Mouse (Mus musculus) monocyte, adult 2 months (primary cell): ENCODE measurements around the gene Rapgef4.

Experiments
- DNase-seq, 2 experiments: peaks; one replicate each; pipeline ENCODE4 v3.0.0; 2022; ENCODE audit warnings: low spot score in 2 of 2, low read depth in 1 of 2

Rapgef4 gene

DNA sequence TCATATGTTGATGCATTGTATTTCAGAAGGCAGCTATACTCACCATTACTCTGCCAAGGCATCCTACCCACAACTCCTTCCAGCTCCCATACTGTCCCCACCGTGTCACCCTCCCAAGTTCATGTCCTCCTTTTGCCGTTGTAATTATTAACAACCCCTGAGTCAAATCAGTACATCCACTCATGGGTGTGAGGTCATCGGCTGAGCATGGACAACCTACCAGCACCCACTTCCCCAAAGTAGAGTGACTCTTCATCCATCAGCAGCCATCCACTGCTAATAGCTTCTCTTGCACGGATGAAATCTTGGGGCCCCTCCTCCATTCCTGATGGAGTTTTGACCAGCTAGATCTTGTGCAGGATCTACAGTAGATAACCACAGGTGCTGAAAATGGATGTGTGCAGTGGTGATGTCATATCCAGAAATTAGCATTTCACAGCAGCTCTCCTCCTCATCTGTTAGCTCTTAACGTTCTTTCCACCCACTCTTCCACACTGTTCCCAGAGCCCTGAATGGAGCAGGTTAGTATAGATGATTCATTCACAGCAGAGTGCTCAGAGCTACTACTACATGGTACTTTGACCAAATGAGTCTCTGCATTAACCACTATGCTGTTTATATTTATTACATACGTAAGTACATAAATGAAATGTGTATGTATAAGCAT lies 281.9 kb downstream of the Rapgef4 start:
- no peak for DNase-seq

DNA sequence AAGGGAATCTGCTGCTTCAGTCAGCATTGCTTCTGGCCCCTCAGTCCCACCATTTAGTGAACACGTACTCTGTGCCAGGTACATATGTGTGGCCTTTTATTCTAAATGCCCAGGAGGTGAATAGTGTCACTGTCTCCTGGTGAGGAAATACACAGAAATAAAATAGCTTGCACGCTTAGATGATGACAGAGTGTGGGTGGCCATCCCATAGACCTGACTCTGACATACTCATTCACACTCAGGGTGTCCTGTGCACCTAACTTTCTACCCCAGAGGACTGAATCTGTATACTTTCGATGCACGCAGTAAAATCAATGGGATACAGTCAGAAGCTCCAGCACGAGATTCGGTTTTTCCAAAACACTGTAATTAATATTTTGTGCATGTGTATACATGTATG lies 286.4 kb downstream of the Rapgef4 start:
- DNase-seq = no peak

DNA sequence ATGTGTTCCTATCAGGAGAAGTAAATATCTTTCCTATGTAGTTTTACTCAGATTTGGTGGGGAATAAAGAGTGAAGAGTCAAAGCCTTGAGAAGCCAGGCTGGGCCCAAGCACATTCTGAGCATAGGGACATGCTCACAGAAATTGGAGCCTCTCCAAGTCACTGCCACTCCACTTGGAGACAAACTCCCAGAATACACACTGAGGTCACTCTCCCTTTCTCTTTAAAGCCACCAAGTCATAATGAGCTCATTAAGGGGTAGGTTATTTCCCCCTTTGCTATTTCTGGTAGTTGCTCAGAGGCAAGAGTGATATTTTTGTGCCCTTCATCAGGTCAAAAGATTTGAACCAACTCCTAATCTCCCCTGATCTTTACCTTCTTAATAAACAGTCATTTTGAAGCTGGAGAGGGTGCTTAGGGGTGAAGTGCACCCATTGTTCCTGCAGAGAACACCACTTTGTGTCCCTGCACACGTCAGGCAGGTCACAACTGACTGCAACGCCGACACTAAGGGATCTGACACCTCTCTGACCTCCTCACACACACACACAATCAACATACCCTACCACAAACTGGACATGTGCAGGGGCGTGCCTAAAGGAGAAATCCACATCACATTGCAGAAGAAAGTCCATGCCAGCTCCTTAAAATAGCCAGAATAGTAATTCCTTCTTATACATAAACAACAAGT lies 288.8 kb downstream of the Rapgef4 start:
- no peak for DNase-seq

DNA sequence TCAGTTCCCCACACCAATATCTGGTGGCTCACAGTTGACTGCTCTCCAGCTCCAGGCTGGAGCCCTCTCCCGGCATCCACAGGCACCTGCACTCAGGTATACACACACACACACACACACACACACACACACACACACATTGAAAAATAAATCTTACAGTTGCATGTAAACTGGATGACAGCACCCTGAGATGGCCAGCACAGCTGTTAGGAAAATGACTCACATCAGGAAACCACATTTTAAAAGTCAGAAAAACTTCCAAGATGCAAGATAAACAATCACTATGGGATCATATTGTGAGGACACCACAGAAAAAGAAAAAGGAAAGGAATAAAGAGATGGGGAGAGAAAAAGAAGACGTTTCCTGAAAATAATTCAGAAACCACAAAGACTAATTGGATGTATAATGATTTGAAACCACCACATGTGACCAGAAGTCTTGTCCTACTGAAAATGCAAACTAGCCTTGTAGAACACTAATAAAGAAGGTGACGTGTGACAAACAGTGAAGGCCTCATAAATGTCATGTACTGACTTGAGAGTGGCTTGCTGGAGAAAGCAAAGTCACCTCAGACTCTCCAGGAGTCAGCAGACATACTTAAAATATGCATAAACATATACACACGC lies 297.3 kb downstream of the Rapgef4 start:
- DNase-seq = no peak

DNA sequence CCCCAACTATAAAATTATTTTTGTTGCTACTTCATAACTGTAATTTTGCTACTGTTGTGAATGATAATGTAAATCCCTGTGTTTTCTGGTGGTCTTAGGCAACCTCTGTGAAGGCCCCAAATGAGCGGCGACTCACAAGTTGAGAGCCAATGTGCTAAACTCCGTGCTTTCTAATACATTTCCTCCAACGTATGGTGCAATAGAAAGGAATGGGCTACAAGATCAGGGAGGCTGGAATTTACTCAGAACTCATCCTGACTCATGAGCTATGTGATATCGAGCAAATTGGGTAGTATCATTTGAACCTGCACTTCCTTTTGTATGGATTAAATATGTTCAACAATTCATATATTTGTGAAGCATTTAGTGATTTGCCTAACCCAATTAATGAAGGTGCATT lies 299.5 kb downstream of the Rapgef4 start:
- DNase-seq = no peak

DNA sequence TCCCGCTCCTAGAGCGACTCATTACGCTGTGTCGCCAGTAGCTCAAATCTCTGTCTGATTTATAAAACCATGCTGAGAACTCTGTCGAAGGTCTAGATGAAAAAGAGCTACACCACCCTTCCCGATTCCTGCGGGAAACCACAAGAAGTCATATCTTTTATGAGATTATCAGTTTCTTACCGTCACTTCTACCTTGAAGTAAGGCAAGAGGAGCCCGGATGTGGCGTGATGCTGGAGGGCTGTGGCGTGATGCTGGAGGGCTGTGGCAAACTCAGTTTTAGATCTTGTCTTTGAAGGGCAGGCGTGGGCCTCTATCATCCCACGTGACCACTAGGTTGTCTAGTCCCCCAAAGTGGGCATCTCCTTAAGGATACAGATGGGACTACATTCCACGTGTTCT lies 300.9 kb downstream of the Rapgef4 start:
- DNase-seq = no peak

DNA sequence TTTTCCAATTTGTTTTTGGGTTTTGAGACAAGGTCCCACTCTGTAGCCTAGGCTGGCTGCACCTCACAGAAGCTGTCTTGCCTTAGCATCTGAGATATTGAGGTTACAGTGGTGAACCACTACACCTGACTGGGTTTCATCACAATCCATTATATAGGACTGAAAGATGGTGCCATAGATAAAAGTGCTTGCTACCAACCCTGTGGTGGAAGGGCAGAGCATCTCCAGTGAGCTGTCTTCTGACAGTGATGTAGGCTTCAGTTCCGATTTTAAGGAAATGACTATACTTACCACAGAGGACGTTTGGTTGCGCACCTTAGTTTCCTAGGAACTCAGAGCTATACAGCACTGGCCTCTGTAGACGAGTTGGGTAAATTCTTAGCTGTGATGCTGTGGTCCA lies 301.7 kb downstream of the Rapgef4 start:
- no peak for DNase-seq

DNA sequence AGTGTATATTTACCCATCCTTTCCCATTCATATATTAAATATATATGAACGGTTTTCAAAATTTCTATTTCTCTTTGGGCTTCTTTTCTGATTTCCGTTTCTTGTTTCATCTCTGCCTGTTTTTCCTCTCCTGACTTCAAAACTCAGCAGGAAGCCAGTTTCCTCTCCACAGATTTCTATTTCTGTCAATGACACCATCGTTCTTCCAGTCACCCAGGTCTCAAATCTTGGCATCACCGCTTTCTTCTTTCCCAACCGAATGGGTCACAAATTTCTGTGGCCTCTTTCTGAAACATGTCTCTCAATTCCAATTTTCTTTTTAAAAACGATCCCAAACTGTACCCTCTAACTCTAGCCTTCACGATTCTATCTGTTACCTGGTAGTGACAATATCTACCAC lies 303.6 kb downstream of the Rapgef4 start:
- no peak for DNase-seq

DNA sequence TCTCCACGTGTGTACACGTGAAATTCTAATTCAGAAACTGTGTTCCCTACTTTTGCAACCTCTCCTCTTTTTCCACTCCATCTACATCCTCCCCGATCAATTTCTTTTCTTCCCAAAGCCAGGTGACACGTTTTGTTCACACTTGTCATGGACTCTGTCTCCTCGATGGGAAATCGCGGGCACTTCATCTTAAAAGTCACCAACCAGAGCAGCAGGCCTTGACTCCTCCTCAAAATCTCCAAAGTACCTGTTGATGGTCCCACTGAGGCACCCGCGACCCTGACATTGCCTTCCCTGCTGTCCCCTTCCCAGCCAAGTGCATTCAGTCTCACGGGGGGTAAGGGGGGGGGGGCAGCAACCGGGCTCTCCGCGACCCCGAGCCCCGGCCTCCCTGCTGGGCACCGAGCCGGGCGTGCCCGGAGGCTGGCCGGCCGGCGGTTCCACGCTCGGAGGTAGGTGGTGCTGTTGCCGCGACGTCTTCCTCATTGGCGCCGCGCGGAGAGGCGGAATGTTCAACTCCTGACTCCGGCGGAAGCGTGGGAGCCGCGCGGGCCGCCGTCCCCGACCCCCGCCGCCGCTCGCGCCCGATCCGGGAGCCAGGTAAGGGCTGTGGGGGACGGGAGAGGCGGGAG lies 304.3 kb downstream of the Rapgef4 start, which contains the start of gene Map3k20:
Gene Map3k20 (plus strand): TSS at position 382 of the 632 bp plus-strand sequence.
- peak; percentile 37 to 58 for DNase-seq

DNA sequence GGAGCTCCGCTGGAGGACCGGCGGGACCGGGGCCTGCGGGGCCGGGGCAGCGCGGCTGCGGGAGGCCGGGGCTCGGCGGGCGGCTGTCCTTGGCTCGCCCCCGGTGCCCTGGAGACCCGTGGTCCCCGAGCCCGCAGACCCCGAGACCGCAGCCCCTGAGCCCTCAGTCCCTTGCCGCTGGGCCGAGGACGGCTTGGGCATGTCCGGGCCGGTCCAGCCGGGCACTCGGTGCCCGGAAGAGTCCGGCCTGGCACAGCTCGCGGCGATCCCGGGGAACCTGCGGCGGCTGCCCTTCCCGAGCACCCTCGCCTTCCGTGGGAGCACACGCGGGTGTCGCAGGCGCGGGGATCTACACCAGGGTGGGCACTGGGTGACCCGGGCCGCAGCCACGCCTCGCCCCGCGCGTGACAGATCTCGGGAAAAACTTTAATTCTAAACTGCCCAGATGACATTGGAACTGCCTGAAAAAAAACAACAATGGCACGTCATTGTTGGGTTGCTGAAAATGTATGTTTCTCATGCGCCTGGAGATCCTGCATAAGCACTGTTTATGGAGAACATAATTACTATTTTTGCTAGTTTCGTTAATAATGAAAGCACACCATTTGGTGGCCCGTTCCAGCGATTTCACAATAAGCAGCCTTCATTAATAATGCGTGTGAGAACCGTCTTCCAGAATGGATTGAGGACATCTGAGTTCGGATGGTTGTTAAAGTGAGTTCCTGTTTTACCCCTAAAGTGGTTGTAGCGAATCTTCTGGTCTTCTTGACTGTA lies 305.0 kb downstream of the Rapgef4 start:
- DNase-seq = peak in 1 of 2 experiments; percentile 23

DNA sequence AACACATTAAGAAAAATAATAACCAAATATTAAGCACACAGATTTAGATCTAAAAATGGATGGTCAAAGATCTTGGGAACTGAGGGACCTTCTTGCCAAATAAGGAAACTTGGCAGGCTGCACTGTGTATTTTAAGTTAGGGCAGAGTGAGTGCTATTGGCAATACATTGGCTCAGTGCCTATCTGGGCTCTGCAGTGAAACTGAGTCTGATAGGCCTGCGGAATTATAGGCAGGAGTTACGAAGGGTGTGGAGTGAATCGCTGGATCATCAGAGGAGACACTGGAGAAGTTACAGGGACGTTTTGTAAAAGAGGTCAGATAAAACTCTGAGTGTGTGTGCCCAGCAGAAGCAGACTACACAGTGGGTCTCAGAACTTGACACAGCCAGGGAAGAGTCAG lies 306.1 kb downstream of the Rapgef4 start:
- DNase-seq = no peak

DNA sequence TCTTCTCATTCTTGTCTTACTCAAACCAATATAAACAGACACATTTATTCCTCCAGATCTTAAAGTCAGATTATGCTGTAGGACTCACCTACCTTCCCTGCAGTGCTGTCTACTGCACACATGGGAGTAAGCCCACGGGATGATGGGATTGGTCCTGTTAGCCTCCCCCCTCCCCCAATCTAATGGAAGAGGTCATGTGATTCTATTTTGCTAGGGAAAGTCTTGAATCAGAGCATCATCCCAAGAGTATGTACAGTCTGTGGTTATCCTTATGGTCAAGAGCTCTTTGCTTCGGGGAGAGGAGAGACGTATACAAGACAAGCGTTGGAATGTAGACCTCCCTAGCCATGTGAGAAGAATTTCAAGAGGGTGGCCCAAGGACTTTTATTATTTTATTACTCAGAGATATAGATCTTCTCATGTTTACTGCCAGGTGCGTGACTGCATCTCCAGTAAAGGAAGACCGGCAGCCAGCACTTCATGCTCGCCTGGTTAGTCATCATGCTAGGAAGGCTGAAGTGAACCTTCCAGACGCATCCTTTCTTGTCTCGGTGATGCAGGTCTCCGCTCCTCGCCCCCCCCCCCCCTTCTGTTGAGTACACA lies 308.0 kb downstream of the Rapgef4 start:
- no peak for DNase-seq

DNA sequence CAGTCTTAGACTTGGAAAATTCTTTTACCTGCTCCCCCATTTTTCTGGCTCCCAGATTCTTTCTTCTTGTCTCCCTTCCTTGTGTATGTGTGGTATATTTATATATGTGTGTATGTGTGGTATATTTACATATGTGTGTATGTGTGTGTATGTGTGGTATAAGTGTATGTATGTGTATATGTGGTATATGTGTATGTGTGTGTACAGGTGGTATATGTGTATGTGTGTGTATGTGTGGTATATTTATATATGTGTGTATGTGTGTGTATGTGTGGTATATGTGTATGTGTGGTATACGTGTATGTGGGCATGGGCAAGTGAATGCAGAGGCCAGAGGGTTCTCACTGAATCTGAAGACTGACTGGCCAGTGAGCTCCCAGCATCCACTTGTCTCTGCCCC lies 310.1 kb downstream of the Rapgef4 start:
- no peak for DNase-seq

DNA sequence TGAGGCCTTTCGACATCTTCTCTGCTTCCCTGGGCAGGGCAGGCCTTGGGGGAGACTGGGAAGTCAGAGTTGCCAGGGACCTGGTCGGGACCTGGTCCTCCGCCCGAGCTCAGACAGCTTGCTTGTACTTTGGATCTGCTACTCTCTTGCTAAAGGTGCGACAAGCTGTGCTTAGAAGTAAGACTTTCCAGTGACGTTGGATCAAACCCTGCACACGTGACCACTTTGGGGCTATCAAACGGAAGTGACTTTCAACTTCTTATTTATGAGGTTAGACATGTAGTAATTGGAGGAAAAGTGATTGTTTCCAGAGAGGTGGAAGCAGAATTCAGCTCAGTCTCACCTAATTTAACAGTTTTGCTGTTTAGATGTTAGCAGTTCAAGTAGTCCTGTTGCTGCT lies 311.5 kb downstream of the Rapgef4 start:
- no peak for DNase-seq

DNA sequence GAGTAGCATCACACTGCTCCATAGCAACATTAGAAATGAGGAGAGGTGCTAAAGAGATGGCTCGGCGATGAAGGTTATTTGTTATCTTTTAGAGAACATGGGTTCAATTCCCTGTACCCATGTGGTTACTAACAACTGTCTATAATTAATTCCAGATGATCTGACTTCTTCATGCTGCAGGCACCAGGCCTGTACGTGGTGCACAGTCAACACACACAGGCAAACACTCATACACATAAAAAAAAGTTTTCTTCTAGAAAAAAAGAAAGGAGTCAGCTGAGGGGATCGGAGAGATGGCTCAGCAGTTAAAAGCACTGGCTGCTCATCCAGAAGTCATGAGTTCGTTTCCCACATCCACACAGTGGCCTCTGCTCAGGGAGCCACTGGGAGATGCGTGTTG lies 314.0 kb downstream of the Rapgef4 start:
- DNase-seq = no peak

DNA sequence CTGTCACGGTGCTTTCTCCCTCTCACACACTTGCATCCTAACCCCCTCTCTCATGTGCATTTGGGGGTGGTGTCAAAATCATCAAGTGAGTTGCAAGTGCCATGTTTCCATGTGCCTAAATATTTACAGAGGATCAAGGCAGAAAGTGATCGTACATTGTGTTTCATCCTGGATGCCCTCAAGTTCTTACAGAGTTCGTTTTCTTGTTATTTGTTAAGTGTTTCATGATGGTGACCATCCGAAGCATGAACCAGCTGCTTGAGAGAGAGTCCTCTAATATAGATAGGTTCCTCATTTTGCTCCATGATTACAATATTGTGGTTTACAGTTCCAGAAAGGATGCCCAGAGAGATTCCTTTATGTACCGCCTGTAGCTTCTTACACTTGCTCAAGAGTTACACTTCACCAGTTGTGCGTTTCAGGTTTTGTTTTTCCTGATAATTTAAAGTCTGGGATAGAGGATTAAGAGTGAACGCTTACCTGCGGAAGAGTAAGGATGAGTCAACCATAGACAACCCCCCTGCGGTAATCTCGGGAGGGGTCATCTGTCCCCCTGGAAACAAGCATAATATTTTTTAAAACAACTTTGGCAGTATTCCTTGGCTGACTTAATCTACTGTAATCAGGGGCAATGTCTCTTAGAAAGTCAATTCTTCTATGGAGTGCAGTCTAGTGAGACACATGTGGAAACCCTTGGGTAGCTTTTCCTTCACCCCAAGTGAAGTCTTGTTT lies 316.1 kb downstream of the Rapgef4 start:
- DNase-seq = no peak

DNA sequence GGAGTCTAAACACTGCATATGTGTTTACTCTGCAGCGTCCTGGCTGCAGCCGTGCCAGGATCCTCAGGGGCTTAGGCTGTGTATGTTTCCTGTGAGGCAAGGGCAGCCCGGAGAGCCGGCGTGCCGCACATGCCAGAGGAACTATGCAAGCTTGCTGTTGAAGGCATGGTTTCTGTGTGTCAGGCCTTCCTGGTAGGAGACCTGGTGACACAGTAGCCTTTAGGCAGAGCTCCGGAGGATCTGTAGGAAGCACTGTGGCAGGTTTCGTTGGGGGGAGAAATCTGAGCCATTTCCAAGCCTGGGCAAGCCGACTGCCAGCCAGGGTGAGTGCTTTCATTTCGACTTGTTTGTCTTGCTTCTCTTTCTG lies 316.7 kb downstream of the Rapgef4 start:
- no peak for DNase-seq

DNA sequence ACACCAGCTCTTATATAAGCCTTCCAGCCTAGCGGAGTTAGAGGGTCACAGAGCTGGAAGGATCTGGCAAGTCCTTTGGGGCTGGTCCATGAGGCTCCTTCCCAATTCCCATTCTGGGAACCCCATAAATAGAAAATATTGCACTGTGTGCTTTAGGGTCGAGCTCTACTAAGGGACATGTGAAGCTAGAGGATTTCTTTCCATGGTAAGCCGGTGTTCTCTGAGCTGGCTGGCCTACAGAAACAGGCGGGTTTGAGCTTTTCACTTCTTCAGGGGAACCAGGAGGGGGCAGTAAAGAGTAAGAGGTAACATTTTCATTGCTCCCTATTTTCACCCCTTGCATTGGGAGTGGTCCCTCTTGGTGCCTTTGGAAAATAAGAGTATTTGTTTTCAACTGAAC lies 317.4 kb downstream of the Rapgef4 start:
- DNase-seq = no peak

DNA sequence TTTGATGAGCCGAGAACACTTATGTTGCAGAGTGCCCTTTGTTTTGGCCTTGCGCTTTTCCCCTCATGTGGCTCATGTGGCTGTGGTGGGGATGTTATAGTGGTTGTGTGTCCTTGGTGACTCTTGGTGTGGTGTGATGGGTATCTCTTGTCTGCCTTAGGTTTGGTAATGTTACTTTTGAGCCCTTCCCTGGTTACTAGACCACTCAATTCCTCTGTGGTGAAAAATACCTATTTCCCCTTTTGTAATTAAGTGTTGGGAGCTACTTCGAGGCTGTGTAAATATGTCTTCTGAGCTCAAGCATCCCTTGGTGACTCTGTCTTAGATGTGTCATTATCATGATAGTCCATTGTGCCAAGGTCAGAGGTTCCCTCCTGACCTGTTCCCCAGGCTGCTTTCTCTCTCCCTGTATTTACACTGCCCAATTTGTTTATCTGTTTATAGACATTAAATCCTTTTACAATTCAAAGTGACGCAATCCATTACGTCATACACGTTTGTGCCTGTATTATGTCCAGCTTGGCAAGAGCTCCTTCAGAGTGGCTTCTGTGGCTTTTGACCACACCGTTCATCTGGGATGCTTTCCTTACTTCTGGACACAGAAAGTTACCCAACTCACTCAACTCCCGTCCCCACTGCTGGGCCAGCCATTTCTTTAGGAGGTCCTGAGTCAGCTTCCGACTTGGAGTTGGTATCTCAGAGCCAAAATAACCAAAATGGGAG lies 320.3 kb downstream of the Rapgef4 start:
- DNase-seq = no peak

DNA sequence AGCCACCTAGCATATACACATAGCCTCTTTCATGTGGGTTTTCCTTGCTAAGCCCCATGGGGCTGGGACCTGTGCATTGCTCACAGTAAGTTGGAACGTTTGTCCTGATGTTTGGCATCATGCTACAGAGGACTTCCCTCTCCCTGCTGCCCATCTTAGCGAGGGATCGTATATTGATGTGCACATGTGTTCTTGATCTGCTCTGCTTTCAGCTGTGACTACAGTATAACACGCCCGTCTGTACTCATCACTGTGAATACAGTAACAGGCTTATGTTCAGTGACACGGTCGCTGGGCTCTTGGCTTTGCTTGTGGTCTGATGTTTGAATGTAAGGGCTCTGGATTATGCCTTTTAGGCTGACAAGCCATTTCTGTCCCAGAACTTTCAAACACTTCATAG lies 324.7 kb downstream of the Rapgef4 start:
- no peak for DNase-seq
